Mouse (Mus musculus) spleen, adult 12 weeks (tissue): ENCODE results near the gene Slc6a1.

Experiments used
- DNase-seq: peaks from one replicate; pipeline ENCODE4 v3.0.0; 2022; ENCODE audit warnings: low spot score

Slc6a1 gene

DNA sequence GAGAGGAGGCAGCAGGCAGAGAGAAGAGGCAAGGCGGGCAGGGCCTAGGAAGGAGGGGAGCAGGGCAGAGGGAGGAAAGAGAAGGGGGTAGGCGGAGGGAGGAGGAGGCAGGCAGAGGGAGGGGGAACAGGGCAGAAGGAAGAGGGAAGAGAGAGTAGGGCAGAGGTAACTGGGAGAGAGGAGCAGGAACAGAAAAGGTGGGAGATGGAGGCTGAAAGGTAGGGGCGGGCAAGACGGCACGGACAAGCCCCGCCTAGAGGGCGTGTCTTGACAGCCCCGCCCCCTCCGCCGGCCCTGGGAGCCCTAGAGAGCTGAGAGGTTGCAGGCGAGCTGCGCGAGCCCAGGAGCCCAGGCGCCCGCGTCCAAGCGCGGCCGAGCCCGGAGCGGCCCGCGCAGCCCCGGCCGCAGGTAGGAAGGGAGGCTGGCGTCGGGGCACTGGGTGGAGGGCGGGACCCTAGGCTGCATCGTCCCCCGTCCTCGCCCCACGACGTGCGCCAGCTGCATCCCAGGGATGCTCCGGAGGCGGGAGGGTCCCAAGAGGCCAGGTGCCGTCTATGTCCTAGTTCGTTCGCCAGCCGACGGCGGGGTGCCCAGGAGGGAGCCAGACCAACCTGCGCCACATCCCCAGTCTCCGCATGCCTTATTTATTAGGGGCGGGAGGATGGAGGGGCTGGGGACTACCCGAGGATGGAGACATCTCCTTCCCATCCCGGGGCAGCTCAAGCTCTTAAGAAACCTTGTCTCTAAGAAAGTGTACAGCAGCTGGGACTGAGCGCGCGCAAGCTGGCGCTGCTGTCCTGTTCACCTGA lies at the start of gene Slc6a1:
Gene Slc6a1, plus strand, starts transcription at position 167 of the 809 bp plus-strand sequence.
- no peak for DNase-seq

DNA sequence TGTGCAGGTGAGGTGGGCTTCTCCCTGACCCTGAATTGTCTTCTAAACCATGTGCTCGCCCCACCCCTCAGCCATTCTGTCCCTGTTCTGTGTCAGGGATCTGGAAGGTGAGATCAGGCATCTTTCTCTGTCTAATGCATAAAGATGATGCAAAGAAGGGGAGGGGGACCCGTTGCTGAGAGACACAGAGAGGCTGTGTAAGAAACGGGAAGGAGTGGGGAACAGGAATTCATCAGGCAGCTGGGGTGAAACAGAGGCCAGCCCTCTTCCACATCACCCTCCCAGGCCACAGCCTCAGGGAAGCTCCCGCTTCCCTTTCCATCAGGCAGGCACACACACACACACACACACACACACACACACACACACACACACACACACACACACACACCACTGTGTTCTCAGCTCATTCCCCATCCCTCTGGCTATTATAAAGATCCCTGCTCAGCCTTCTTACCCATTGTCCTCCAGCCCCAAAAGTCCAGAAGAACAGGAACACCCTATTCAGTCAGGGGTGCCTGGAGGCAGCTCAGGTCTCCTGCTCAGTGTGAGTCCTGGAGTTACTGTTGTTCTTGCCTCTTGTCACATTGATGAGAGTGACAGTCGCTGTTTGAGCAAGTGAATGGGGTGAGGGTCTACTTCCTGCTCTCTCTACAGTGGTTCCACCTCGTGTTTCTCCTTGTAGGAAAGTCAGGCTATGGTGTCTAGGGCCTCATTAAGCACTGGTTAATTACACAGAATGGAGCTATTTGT lies 43.4 kb upstream of the Slc6a1 start:
- DNase-seq, result no peak

DNA sequence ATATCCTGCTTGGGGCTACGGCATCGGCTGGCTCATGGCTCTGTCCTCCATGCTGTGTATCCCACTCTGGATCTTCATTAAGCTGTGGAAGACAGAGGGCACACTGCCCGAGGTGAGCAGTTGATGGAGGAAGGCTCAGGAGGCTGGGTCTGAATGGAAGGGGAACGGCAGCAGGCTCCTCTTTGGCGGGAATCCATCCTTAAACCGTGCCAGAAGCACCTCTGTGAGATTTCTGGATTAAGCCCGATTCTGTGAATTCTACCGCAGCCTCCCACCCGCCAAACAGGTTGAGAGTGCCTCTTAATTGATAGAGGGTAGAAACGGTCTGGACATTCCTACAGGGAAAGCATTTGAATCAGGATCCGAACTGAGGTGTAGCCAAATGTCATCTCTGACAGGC lies 36.8 kb upstream of the Slc6a1 start:
- DNase-seq, result no peak

DNA sequence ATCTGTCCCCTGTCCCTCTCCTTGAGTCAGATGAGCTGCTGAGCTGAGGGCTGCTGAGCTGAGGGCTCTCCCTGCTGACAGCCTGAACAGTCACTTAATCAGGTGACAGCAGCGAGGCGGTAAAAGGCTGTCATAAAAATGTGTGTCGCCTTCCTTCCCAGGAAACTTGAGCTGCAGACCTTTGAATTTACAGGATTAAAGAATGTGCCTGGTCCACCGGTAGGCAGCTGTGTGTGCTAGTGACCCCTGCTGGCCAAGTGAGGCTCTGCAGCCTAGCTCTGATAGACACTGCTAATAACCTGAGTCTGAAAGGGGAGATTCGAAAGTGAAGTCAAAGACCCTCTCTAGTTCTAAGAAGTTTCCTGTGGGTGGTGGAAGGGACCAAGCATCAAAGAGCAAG lies 32.1 kb upstream of the Slc6a1 start:
- DNase-seq, result peak; percentile 36

DNA sequence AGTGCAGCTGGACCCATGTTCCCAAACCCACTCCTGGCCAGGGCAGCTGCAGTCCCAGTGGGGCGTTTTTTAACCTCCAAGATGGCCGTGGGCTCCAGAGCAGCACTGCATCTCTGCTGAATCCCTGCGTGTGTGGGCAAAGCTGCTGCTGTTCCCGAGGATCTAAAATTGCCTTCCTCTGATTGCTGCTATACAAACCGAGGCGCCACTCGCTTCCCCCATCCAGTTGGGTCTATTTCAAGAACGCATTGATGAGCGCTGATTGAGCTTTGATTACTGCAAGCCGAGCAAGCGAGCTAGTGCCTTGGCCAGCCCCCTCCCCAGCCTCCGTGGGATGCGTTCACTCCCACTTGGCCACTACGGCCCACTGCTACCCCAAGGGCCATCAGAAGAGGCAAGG lies 27.5 kb upstream of the Slc6a1 start:
- no peak for DNase-seq

DNA sequence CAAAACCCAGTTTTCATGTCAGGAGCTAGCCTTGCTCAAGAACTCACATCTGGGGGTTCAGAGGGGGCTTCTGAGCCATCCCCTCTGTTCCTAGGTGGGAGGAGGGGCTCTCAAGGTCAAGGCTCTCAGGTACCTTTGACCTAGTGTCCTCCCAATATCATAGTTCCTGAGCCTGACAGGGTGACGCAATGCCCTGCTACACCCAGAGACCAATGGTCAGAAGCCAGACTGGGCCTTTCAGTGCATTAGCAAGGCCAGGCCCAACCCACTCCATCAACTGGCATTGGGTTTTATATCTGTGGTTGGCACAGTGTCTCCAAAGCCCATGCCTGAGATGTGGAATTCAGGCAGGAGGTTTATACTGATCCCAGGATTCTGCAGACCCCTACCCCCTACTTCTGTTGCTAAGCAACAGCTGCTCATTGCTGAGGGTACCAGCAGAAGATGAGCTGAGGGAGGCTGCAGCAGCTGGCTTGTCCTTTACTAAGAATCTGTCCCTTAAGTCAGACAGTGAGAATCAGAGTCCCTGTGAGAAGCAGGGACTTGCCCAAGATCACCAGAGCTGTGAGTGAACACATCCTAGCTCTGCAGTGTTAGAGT lies 24.6 kb upstream of the Slc6a1 start:
- no peak for DNase-seq

DNA sequence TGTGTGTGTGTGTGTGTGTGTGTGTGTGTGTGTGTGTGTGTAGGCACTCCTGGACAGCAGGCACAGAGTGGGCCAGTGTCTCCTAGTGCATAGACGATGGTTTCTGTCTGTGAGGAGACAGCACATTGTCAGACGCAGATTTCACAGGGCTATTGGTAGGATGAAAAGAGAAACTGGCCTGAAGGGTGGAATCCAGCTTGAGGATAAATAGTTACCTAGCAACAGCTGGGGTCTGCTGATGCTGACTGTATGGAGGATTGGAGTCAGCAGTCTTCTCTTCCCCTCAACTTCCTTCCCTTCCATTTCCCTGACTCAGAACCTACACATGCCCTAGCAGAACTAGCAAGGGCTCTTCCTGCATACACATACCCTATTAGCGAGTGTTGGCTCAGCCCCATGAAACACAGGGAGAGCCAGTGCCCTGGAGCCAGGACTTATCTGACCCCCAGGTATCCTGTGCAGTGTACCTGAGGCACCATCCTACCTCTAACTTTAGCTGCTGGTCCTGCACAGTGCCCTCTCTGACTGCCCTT lies 23.7 kb upstream of the Slc6a1 start:
- DNase-seq, result no peak

DNA sequence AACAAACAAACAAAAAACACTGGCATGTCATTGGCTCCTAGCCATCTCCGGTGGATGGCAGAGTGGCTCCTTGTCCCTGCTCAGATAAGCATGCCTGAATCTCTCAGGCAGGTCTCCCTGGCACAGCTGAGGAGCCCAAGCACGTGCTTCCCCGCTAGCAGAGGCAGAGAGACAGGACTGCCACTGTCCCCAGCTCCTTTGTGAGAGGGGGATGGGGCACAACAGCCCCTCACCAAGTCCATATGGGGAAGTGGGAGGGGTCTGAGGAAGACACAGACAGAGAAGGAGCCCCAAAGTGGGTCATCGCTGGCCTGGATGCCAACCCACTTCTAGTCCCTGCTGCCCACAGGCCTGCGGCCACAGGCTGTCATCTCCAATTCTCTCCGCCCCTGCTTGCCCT lies 20.8 kb upstream of the Slc6a1 start:
- no peak for DNase-seq

DNA sequence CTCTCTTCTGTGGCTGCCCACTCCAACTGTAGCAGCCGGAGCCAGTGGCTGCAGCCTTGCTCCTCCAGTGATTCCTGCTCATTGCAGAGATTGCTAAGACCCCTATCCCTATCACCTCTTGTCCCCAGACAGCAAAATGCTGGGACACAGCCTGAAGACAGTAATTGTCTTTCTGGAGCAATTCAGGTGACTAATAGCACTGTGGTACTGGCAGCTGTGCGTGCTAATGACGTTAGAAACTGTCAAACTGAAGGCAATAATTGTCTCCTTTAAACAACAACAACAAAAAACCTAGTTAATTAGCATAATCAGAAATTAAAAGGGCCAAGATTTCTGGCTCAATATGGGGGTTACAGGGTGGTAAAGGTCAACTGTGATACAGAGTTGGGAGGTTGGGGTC lies 18.4 kb upstream of the Slc6a1 start:
- no peak for DNase-seq

DNA sequence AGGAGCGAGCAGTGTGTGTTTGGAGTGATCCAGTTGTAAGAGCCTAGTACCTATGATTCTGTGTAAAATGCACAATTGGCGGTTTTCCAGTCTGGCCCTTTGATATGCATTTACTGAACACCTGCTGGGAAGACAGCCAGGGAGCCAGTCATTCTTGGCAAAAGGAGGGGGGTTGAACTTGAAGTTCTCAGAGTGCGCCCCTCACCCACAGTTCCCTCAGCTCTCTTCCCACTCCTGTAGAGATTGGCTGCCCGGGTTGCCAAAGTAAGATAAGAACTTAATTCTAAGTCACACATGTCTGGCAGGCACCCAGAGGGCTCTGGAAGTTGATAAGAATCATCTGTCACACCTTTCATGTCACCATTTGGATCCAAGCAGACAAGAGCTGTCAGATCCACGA lies 18.0 kb upstream of the Slc6a1 start:
- DNase-seq, result no peak

DNA sequence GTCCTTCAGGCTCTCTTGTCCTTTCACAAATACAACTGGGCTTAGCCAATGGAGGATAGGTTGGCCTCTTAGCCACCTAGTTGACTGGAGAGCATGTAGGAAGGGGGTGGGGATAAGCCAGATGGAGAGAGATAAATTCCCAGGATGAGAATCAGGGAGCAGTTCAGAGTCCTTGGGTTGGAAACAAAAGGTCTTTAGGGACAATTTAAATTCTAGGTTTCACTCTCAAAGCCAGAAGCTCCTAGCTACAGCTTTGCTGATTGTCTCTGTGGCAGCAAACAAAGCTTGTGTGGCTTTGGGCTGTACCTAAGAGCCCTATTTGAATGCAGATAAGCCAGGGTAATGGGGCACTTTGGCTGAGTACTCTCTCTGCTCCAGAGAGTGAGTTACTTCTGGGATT lies 16.2 kb upstream of the Slc6a1 start:
- no peak for DNase-seq

DNA sequence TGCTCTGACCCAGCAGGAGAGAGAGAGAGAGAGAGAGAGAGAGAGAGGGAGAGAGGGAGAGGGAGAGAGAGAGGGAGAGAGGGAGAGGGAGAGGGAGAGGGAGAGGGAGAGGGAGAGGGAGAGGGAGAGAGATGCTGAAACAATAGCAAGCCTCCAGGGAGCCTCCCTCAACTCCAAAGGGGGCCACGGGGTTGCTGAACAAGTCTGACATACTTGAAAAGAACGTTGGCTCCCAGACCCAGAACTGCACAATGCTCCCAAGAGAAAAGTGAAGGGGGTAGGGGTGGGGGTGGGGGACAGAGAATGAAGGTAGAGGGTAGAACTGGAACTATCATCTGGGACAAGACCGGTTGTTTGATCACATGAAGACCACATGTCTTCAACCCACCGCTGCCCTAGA lies 14.5 kb upstream of the Slc6a1 start:
- no peak for DNase-seq

DNA sequence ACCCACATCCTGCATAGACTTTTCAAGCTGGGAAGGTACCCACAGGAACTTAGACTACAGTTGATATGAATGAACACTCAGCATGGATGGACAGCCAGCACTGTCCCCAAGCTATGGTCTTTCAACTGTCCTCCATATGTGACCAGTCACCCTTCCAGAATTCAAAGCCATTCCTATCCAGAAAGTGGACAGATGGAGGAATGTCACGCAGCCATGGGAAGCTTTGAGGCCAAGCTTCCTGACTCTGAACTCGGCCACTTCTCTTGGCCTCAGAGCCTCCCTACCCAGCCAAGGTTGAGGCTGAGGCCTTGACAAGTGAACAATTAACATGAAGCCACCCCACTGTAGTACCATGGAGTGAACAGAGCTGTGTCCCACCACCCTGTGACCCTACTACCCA lies 12.8 kb upstream of the Slc6a1 start:
- no peak for DNase-seq

DNA sequence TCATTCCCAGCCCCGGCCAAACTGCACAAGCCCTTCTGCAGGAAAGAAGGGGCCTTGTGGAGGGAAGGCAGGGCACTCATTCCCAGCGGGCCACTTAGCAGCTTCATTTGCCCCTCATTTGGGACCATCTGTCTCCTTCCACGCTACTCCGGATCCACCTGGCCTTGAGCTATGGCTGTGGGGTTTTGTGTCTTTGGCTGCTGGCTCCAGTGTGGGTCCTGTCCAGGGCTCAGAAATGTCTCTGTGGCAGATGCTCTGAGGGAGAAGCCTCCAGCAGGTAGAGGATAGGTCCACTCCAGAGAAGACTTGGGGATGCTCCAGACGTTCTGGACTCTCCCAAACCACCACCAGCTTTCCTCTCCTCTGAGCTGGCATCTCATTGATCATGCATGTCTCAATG lies 11.6 kb upstream of the Slc6a1 start:
- DNase-seq, result no peak

DNA sequence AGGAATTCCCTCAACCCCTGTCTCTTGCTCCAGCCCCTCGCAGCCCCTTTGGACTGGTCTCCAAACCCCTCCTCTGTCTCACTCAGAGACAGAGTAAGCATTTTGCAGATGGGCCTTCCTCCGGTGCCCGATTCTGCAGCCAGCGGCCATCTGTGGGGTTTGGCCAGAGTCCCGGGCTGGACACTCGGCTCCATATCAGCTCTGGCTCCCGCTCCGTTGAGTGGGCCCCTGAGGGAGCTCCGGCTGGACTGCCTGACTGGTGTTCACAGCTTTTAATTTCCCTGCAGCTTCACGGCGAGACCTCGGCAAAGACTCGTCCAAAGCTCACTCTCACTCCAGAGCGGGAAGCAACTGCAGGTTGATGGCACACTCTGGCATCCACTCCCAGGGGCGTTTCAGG lies 10.2 kb upstream of the Slc6a1 start:
- DNase-seq, result no peak

DNA sequence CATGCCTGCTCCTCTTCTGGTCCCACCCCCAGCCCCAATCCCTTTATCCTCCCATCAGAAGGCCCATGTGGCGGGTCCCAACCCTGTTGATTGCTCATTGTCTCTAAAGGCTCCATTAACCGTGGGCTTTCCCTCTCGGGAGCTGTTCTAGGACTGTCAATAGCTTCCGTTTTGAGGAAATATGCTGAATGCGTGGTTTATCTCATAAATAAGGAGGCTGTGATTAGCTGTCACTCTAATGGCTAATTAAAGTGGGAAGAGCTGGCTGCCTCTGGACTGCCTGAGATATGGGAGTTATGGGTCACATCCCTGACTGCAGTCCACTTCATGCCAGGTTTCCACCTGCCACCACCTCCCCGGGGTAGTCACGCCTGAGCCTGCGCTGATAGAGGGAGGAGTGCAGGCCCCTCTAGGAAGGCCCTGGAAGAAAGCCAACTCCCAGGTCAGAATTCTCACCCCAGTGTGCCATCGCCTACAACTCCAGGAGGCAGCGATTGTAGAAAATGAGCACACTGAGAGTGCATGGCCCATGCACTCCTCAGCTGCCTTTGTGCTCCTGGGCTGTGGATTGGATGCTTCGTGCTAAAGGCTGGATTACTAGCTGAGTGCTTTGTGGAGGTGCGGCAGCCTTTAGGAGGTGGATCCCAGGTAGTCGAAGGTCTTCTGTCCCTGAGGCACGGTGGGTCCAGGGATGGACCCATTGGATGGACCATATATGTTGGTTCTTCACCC lies 8.3 kb upstream of the Slc6a1 start:
- no peak for DNase-seq

DNA sequence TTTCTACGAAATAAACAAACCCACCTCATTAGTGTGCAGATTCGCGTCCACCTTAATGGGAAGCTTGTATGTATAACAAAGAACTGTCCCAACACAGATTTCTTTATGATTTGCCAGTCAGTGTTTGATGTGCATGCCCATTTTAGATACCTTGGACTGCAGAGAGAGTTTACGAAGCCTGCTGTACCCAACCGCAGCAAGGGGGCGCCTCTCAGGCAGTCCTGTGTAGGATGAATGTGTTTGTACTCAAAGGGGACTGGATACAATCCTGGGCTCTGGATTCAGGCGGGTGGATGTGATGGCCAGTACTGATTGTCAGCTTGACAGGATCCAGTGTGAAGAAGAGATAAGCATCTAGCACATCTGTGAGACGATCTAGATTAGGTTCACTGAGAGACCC lies 6.6 kb upstream of the Slc6a1 start:
- DNase-seq, result no peak

DNA sequence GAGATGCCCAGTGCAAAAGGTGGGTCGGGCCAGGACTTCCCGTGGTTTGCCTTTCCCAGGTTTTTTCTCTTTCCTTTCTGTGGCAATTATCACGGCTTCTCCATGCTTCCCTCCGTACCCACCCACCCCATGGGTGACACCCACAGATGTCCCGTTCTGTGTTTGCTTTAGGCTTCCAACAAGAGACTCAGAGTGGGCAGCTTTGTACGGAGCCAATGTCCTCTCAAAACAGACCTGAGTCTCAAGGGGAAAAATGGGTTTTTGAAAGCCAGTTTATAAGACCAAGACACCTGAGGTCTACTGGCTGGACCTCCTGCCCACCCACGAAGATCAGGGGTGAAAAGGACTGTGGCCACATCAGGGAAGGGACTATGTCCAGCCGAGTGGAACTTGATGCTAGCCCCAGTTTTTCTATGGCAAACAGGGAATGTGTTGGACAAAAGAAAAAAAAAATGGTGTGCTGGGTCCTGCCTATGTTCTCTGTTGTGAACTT lies 889 bp downstream of the Slc6a1 start:
- no peak for DNase-seq

DNA sequence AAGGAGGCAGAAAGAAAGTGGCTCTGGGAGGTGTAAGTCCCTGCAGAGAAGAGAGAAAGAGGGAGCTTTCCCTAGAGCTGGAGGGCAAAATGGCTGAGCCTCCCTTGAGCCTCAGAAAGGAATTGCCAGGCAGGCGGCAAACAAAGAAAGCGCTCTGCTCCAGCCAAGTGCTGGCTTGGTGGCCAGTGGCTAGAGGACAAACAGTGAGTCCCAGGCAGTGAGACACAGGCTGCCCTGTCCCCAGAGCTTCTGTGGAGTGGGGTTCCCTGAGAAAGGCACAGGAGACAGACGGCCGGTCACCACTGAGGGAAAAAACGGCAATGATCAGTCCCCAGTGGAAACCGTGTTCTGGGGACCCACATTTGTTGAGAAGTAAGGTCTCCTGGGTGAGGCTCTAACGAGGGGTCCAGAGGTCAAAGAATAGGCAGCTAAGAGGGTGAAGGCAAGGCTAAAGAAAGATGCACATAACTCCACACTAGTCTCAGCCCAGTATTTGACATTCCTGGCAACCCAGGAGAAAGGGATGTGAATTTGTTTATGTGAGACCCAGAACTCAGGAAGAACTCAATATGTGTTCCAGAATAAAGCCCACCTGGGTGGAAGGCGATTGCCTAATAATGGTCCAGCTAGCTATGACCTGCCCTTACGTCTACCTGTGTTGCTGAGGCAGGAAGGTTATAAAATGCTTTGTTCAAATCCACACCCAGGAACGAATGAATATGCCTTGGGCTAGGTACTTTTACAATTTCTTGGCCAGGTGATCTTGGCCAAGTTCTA lies 1.7 kb downstream of the Slc6a1 start:
- no peak for DNase-seq

DNA sequence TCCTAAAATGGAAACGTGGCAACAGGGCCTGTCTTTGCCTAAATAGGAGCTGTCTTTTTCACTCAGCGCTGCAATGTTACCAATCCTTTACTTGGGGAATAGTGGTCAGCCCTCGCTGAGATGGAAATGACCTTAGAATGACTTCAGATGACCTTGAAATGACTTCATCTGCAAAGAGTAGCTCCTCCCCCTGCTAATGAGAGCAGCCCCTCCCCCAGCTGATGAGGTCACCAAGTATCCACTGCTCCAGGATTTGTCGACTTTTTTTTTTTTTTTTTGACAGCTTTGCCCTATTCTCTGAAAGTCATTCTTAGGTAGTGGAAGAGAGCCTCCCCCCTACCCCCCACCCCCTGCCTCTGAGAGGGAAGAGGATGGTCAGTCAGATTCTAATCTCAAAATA lies 3.0 kb downstream of the Slc6a1 start:
- DNase-seq, result no peak

DNA sequence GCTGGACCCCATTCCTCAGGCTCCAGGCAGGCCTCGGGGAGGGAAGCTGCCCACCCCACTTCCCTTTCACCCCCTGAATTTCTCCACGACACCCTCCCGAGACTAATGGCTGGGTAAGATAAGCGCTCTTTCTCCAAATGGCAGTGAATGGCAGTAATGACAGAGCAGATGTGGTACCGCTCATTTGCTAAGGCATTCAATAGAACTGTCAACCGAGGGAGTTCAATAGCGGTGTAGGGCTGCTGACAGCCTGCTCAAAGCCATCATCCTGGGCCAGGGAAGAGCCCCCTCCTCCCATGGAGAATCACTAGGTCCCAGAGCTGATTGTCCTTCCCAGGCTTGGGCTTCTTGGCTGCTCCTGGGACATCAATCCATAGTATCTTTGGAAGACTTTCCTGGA lies 6.7 kb downstream of the Slc6a1 start:
- no peak for DNase-seq
